Mouse (Mus musculus) midbrain, embryonic 14.5 days (tissue): ENCODE data around the gene Usp12. TPM values are rescaled to one million over a fixed set of nuclear protein-coding genes. Genes with fewer than 3 reads are reported as not detected.

Experiments used
- ATAC-seq: fragments of 200-750 bp; cut with Nextera tagmentation; 2 replicates; pipeline ENCODE4 v1.8.0; 2017; ENCODE audit warnings: moderate number of reproducible peaks, moderate library complexity; ENCODE audit not compliant: low FRiP score, low TSS enrichment
- DNase-seq: peaks from one replicate; pipeline ENCODE4 v3.0.0-alpha.2; 2015
- H3K27ac ChIP-seq: fragments of 300-500 bp; sonication (generic); replicated peaks from 2 replicates; pipeline ENCODE4 v1.5.1; 2014; ENCODE audit warnings: mild to moderate bottlenecking, low read depth, low read length, moderate library complexity
- H3K27me3 ChIP-seq: fragments of 300-500 bp; sonication (generic); 2 replicates; pipeline ENCODE4 v1.6.1; 2014; ENCODE audit warnings: low read length, control low read depth, mixed read lengths; ENCODE audit not compliant: control insufficient read depth, insufficient read depth
- H3K36me3 ChIP-seq: fragments of 300-500 bp; sonication (generic); 2 replicates; pipeline ENCODE4 v1.6.1; 2014; ENCODE audit warnings: low read length, control low read depth; ENCODE audit not compliant: control insufficient read depth, insufficient read depth
- H3K4me1 ChIP-seq: fragments of 300-500 bp; sonication (generic); 2 replicates; pipeline ENCODE4 v1.6.1; 2014; ENCODE audit warnings: mild to moderate bottlenecking, antibody characterized with exemption, low read length, control low read depth; ENCODE audit not compliant: control insufficient read depth, insufficient read depth
- H3K4me2 ChIP-seq: fragments of 300-500 bp; sonication (generic); 2 replicates; pipeline ENCODE4 v1.6.1; 2014; ENCODE audit warnings: mild to moderate bottlenecking, low read length, moderate library complexity
- H3K4me3 ChIP-seq: fragments of 300-500 bp; sonication (generic); replicated peaks from 2 replicates; pipeline ENCODE4 v1.5.1; 2014; ENCODE audit warnings: low read depth, low read length
- H3K9ac ChIP-seq: fragments of 300-500 bp; sonication (generic); replicated peaks from 2 replicates; pipeline ENCODE4 v1.6.1; 2014; ENCODE audit warnings: mild to moderate bottlenecking, low read length, moderate library complexity
- H3K9me3 ChIP-seq: fragments of 300-500 bp; sonication (generic); 2 replicates; pipeline ENCODE4 v1.6.1; 2016; ENCODE audit warnings: low read length, control low read depth, mixed read lengths; ENCODE audit not compliant: control insufficient read depth
- WGBS: fragments of 180-500 bp; shearing (Covaris S2); extraction: QIAGEN DNeasy Blood & Tissue Kit; methylation state at CpG from one replicate; pipeline ENCODE4 v1.1.7; 2014; 5-methylcytosine and 5-hydroxymethylcytosine counted together
- polyA plus RNA-seq: library from polyadenylated mRNA; unstranded; fragments of >200 nt; fragmentation: Nextera tagmentation; extraction: Ambion mirVana; gene quantifications from 2 replicates; pipeline ENCODE4 v1.2.1, GENCODE M21; 2014

The Usp12 gene
- polyA plus RNA-seq, 1 experiment from 2014 or later, result 11.2 TPM

GRCm38 (mm10) chr5:146687541-146688313 lies 107.1 kb downstream of the Usp12 start:
- Histone ChIP-seq H3K36me3 (no peaks in the 10 kb centered on the region), H3K4me1 (0 out of 2 replicates have a peak, but pooled peaks cover 4% of the 10 kb centered on the region), H3K4me2 (no peak overlapping the region), H3K4me3 (no peak overlapping the region), H3K9me3 (no peaks in the 10 kb centered on the region), H3K27me3 (peaks cover 9% of the 10 kb centered on the region; the same call in 1 of the 2 replicates), H3K27ac (no peak overlapping the region), H3K9ac (no peak overlapping the region)
- WGBS, result 49% methylated on average over 17 of the region's 17 CpGs
- no peak for DNase-seq
- ATAC-seq, result no peak

GRCm38 (mm10) chr5:146686954-146687353 lies 107.9 kb downstream of the Usp12 start:
- Histone ChIP-seq H3K4me2 (no peak overlapping the region), H3K27ac (no peak overlapping the region), H3K9ac (no peak overlapping the region), H3K36me3 (no peaks in the 10 kb centered on the region), H3K4me3 (no peak overlapping the region), H3K4me1 (no peaks in the 10 kb centered on the region), H3K9me3 (no peaks in the 10 kb centered on the region), H3K27me3 (peaks cover 10% of the 10 kb centered on the region; the same call in 1 of the 2 replicates)
- DNase-seq, result no peak
- ATAC-seq, result no peak
- 86% methylated on average over 12 of the region's 12 CpGs for WGBS

Other genes with a start within 250 kb of the Usp12 start
- not detected in 2 replicates for gene Gm3415, start 238.9 kb downstream of the Usp12 start, polyA plus RNA-seq
- gene Gpr12, start 209.8 kb downstream of the Usp12 start, polyA plus RNA-seq, result 13.4 and 22.6 TPM in 2 replicates
- gene Rpl21, start 37.9 kb upstream of the Usp12 start, polyA plus RNA-seq, result 410 and 413 TPM in 2 replicates
- 6.9 and 8.2 TPM in 2 replicates for gene Rasl11a, start 50.1 kb upstream of the Usp12 start, polyA plus RNA-seq
- gene Gtf3a, start 153.7 kb upstream of the Usp12 start, polyA plus RNA-seq, result 102 and 110 TPM in 2 replicates
- 30.0 and 32.3 TPM in 2 replicates for gene Mtif3, start 168.8 kb upstream of the Usp12 start, polyA plus RNA-seq